Mouse (Mus musculus): ENCODE measurements around the gene Fblim1. TPM values are rescaled to one million over a fixed set of nuclear protein-coding genes. Genes with fewer than 3 reads are reported as not detected.
"Not testable (repeated sequence)": the region's sequence is repeated elsewhere in the genome, so short reads cannot be mapped to it uniquely, and the experiment has no call there.

Fblim1 gene
- total RNA-seq, 2 experiments from 2014 or later, result 2.5 to 3.9 TPM

- peak; percentile 47 for DNase-seq
- intact Hi-C loops (cut with DNase I; ENCODE audit: low total_unique reads), result no loop called here
Measured at GRCm38 (mm10) chr4:141573359-141573966, 32.4 kb downstream of the Fblim1 start.

- intact Hi-C loops (cut with DNase I; ENCODE audit: low total_unique reads), result no loop called here
- no peak for DNase-seq
Measured at GRCm38 (mm10) chr4:141572668-141573358, 33.1 kb downstream of the Fblim1 start.

GRCm38 (mm10) chr4:141571934-141572333 is 34.0 kb downstream of the Fblim1 start:
- DNase-seq, result no peak
- intact Hi-C loops (cut with DNase I; ENCODE audit: low total_unique reads), result no loop called here

DNA sequence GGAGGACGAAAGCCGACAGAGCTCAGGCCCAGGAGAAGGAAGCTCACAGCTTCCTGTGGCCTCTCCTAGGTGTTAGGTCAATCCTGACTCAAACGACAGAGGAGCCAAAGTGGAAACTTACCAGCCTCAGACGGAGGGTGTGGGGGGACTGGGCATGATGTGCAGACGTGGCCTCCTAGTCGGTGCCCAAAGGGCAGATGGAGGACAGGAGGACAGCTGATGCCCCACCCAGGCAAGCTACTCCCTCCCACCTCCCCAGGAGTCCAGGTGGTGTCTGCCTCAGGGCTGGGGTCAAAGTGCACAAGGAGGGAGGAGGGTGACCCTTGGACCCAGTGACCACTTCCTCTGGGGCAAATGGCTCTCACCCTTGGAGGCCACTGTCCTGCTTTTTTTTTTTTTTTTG is 34.6 kb downstream of the Fblim1 start:
- intact Hi-C loops (cut with DNase I; ENCODE audit: low total_unique reads), result no loop called here
- DNase-seq, result no peak

GRCm38 (mm10) chr4:141570821-141571220 is 35.1 kb downstream of the Fblim1 start:
- intact Hi-C loops (cut with DNase I; ENCODE audit: low total_unique reads), result no loop called here
- no peak for DNase-seq

GRCm38 (mm10) chr4:141570004-141570403 is 35.9 kb downstream of the Fblim1 start:
- intact Hi-C loops (cut with DNase I; ENCODE audit: low total_unique reads), result no loop called here

DNA sequence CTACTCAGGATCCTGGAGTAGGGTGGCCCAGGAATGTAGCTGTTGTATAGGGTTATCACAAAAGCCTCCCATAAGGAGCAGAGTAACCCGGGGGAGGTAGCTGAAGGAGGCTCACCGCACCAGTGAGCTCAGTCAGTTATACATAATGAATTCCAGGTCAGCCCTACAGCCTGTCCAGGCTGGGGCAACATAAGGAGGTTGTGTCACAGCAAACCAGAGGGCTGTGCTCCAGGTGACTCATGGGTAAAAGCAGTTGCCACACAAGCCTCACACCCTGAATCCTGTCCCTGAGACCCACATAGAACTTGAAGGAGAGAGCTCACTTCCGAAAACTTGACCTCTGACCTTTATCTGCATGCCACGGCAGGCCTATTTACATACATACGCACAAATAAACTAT is 36.9 kb downstream of the Fblim1 start:
- intact Hi-C loops (cut with DNase I; ENCODE audit: low total_unique reads), result no loop called here
- DNase-seq, result no peak

More at GRCm38 (mm10) chr4:141570004-141570403, 35.9 kb downstream of the Fblim1 start:
- DNase-seq, result no peak

DNA sequence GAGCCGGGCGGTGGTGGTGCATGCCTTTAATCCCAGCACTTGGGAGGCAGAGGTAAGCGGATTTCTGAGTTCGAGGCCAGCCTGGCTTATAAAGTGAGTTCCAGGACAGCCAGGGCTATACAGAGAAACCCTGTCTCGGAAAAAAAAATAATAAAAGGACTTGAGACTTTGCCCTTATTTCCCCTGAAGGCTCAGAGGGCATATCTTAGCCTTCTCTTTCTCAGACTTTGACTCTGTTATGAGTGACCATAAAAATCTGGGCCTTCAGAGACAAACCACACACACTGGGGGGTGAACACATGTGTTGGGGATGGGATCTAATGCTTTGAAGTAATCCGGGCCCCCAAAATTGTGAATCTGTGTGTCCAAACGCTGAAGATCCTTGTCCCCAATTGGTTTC is 38.7 kb downstream of the Fblim1 start:
- intact Hi-C loops (cut with DNase I; ENCODE audit: low total_unique reads); DNase-seq: not testable (repeated sequence)

DNA sequence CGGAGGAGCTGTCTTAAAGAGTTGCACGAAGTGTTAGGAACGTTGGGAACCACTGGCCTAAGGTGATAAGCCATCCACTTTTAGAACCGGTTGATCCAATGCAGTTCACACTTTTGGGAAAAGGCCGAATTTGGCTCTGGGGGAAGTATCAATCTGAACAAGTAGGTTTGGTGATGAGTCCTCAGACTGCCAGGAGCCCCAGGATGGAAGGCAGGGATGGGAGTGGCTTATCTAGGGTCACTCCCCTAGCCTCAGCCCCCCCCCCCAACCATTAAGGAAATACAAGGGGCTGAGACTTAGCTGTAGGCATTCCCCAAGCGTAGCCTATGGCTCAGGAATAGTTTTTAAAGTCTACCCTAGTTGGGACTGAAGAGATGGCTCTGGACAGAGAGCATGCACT is 39.7 kb downstream of the Fblim1 start:
- intact Hi-C loops (cut with DNase I; ENCODE audit: low total_unique reads), result no loop called here

GRCm38 (mm10) chr4:141565325-141565724 is 40.6 kb downstream of the Fblim1 start:
- no peak for DNase-seq

More for the DNA sequence above, 39.7 kb downstream of the Fblim1 start:
- no peak for DNase-seq

GRCm38 (mm10) chr4:141564660-141565059 is 41.2 kb downstream of the Fblim1 start:
- intact Hi-C loops (cut with DNase I; ENCODE audit: low total_unique reads), result no loop called here
- no peak for DNase-seq

More at GRCm38 (mm10) chr4:141565325-141565724, 40.6 kb downstream of the Fblim1 start:
- intact Hi-C loops (cut with DNase I; ENCODE audit: low total_unique reads), result no loop called here

DNA sequence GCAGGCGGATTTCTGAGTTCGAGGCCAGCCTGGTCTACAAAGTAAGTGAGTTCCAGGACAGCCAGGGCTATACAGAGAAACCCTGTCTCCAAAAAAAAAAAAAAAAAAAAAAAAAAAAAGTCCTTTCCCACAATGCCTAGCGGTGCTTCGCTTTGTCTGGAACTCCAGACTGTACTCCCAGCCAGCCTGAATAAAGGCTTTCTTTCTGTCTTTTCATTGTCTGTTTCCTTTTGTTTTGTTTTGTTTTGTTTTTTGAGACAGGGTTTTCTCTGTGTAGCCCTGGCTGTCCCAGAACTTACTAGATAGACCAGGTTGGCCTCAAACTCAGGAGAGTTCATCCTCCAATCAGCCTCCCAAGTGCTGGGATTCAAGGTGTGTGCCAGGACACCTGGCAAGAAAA is 41.7 kb downstream of the Fblim1 start:
- no peak for DNase-seq
- intact Hi-C loops (cut with DNase I; ENCODE audit: low total_unique reads), result no loop called here

- intact Hi-C loops (cut with DNase I; ENCODE audit: low total_unique reads), result no loop called here
Measured at GRCm38 (mm10) chr4:141562281-141562680, 43.6 kb downstream of the Fblim1 start.

DNA sequence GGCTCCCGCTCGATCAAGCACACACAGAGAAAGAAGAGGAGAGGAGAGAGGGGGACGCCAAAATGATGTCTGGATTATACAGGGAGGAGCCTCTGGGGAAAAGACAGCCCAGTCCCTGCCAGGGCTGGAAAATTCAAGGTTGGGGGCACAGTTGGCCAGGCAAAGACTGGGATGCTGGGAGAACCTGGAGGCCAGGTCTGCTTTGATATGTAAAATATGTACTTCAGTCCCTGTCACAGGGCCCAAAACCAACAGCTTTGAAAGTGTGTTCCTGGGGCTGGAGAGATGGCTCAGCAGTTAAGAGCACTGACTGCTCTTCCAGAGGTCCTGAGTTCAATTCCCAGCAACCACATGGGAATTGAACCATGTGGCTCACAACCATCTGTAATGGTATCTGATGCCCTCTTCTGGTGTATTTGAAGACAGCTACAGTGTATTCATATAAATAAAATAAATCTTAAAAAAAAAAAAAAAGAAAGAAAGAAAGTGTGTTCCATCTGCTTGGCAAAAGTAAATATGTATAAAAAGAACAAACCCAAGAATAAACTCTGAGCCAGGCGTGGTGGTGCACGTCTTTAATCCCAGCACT is 44.5 kb downstream of the Fblim1 start:
- DNase-seq; intact Hi-C loops (cut with DNase I; ENCODE audit: low total_unique reads): not testable (repeated sequence)

More at GRCm38 (mm10) chr4:141562281-141562680, 43.6 kb downstream of the Fblim1 start:
- DNase-seq, result no peak

DNA sequence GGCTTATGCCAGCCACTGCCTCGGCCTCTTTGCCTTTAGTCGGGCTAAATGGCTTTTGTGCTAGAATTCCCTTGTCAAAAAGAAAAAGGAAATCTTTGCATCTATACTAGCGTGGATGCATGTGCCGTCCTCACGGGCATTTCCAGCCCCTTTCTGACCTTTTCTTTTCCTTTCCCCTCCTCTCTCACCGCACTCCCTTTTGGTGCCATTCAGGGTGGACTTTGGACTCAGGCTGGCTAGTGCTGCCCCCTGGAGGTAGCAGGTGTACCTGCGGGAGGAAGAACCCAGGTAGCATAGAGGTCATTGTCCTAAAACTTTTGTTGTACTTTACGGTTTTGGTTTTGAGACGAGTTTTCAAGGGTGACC is 46.0 kb downstream of the Fblim1 start:
- intact Hi-C loops (cut with DNase I; ENCODE audit: low total_unique reads), result no loop called here
- DNase-seq, result peak; percentile 81

DNA sequence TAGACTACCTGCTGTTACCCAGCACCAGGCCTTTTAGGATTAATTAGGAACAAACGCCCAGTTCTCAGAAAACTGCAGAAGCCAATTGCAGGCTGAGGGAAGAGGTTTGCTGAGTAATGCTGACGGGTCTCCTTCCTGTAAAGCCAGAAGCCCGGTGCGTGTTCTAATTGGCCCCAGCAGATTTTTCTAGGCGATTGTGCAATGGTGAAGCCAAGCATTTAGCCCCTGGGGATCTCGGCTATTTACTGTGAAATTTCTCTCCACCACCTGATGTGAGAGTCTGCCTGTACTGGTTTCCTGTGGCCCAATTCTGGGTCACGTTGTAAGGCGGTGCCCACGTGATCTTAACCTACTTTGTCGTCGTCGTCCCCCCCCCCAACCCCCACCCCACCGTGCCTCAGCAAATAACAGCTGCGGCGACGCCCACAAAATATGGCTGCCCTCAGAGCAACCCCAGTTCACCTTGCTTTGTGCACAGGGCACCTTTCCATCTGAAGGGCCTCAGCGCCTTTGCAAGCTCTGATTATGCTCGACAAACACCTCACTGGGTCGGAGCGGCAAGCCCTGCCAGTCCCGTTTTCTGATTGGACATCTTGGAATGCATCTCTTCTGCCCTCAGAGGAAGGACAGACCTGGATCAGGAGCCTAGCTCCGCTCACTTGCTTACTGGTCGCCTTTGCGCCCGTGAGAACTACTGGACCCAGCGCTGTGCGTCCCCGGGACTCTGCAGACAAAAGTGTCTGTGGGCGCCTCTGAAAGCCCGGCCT is 46.6 kb downstream of the Fblim1 start:
- intact Hi-C loops (cut with DNase I; ENCODE audit: low total_unique reads), result no loop called here
- peak; percentile 73 for DNase-seq

DNA sequence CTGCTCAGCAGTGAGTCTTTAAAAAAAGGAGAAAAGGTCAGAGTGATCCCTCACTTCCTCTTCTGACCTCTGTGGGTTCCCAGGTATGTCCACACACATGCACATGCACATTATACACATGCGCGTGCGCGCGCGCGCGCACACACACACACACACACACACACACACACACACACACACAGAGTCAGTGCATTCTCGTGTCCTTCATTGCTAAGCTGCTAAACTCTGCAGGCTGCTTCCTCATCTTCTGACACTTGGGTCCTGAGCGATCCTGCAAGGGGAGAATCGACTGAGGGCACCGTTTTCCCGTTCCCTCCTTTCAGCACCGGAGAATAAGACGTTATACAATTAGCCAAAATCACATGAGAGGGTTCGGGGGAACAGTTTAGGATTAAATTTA is 47.2 kb downstream of the Fblim1 start:
- intact Hi-C loops (cut with DNase I; ENCODE audit: low total_unique reads), result no loop called here
- no peak for DNase-seq

GRCm38 (mm10) chr4:141556163-141556562 is 49.7 kb downstream of the Fblim1 start:
- intact Hi-C loops (cut with DNase I; ENCODE audit: low total_unique reads); DNase-seq: not testable (repeated sequence)

DNA sequence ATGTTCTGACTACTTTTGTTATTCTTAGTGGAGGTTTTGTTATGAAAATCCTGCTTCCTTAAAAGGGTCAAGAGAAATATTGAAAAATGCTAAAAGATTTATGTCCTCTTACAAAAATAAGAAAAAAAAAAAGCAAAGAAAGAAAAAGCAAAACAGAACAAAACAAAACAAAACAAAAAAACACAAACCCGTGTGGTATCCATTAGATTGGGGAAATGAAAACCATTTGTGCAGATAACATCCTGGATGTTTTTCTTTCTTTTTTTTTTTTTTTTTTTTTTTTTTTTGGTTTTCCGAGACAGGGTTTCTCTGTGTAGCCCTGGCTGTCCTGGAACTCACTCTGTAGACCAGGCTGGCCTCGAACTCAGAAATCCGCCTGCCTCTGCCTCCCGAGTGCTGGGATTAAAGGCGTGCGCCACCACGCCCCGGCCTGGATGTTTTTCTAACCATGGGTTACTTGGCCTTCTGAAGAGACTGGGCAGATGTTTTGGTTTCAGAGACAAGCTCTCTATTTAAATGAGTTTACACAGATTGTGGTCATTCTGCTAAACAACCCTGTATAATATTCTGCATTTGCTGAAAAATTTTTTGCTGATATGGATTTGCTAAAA is 51.5 kb downstream of the Fblim1 start:
- DNase-seq; intact Hi-C loops (cut with DNase I; ENCODE audit: low total_unique reads): not testable (repeated sequence)

GRCm38 (mm10) chr4:141552484-141552883 is 53.4 kb downstream of the Fblim1 start:
- no peak for DNase-seq
- intact Hi-C loops (cut with DNase I; ENCODE audit: low total_unique reads), result no loop called here
